Mouse (Mus musculus): Measurements from ENCODE around the gene Gpd1l.

- TF ChIP-seq CTCF (IDR thresholded peaks at IDR 0.05) = peak; percentile 75
- no peak for TF ChIP-seq EP300 (IDR thresholded peaks at IDR 0.05; ENCODE audit: insufficient read depth, low read depth, low read length)
Observed at GRCm38 (mm10) chr9:114887699-114888098, 46.1 kb downstream of the Gpd1l start.

Data from heart, adult 2 months (tissue).